Mouse (Mus musculus): ENCODE measurements around the gene Sult5a1.
A peak's percentile ranks its signal among the peaks of the same experiment; 100 is the strongest.
"Not testable (repeated sequence)": the region's sequence is repeated elsewhere in the genome, so short reads cannot be mapped to it uniquely, and the experiment has no call there.

Gene Sult5a1

DNA sequence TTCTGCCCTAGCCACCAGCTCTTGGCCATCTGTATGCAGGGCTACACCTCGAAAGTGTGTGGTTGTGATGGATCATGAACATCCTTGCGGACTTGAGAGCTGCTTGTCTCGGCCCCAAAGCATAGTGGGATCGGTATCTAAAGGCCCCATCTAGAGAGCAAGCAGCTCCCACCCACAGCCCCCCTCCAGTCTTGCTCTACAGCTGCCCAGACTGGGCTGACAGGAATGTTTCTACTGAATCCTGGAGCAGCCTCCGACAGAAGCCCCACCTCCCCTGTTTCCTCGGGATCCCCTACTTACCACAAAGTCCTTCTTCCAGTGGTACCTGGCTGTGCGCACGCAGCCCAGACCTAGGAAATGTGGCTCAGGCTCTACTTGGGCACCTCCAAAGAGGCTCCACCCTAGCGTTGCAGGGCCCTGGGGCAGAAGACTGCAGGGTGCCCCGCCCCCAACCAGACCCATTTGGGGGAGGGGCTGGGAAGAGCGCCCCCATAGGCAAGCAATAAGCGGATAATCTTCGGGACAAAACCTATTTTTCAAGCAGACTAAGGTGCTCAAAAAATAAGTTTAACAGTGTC lies at the start of gene Sult5a1:
Gene Sult5a1, minus strand, starts transcription at position 428 of the 578 bp plus-strand sequence.
- DNase-seq (ENCODE audit: extremely low spot score, low spot score): no peak

DNA sequence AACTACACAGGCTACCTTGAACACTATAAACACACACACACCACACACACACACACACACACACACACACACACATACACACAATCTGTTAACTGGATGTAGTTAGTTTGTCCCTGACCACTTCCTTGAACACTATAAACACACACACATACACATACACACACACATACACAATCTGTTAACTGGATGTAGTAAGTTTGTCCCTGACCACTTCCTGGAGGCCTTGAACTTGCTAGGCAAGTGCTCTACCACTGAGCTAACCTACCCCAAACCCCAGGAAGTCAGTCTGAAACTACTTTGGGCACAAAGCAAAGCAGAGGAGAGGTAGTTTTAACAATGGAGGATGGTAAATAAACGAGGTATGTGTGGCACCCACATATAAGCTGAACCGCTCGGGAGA lies 45.5 kb upstream of the Sult5a1 start:
- DNase-seq (ENCODE audit: extremely low spot score, low spot score): no peak

DNA sequence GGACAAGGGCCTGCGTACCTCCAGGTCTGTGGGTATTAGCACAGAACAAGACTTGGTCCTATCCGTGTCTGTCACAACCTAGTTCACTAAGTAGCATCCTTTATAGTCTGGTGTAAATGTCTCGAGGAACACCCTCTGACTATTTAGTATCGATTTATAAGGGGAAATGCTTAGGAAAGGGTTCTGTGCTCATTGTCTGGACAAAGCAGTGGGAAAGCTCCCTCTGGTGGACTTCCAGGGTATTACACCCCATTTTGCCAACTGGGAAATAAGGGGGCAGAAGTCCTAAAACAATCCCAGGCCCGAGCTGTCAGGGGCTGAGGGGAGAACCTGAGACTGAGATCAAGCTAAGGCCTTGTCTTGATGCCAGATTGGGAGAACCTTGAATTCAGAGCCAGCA lies 44.2 kb upstream of the Sult5a1 start:
- DNase-seq (ENCODE audit: extremely low spot score, low spot score): peak; percentile 87

DNA sequence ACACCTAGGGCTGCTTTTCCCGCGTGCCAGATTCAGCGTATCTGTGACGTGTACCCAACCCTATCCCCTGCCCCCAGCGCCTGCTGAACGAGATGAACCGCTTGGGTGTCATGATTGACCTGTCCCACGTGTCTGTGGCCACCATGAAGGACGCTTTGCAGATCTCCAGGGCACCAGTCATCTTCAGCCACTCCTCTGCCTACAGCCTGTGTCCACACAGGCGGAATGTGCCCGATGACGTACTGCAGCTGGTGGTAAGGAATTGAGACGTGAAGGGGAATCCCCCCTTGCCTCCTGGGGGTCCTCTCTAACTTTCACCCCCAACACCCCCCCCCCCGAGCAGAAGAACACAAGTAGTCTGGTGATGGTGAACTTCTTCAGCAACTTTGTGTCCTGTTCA lies 41.7 kb upstream of the Sult5a1 start:
- DNase-seq (ENCODE audit: extremely low spot score, low spot score): no peak

DNA sequence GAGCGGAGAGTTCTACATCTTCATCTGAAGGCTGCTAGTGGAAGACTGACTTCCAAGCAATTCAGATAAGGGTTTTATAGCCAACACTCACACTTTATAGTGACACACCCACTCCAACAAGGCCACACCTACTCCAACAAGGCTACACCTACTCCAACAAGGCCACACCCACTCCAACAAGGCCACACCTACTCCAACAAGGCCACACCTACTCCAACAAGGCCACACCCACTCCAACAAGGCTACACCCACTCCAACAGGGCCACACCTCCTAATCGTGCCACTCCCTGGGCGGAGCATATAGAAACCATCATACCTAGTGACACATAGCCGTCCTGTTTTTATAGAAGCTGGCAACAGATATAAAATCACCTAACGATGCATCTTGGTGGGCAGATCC lies 38.9 kb upstream of the Sult5a1 start:
- not testable (repeated sequence) for DNase-seq (ENCODE audit: extremely low spot score, low spot score)

DNA sequence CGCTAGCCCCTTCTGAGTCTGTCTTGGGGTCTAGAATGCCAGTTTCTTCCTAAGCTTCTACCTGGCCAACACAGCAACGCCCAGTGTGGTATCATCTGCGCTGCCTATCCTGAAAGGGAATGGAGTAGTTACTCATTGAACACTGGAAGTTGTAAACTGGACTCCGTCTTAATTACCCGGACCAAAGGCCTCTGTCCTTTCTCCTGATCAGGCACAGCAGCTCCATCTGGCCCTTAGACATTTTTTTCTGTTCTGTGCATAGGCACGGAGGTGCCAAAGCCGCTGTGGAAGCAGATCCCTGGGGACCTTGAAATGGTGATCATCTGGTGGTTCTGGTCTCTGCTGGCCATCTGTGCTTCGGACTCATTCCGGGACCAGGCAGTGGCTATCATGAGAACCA lies 35.7 kb upstream of the Sult5a1 start:
- DNase-seq (ENCODE audit: extremely low spot score, low spot score): no peak

DNA sequence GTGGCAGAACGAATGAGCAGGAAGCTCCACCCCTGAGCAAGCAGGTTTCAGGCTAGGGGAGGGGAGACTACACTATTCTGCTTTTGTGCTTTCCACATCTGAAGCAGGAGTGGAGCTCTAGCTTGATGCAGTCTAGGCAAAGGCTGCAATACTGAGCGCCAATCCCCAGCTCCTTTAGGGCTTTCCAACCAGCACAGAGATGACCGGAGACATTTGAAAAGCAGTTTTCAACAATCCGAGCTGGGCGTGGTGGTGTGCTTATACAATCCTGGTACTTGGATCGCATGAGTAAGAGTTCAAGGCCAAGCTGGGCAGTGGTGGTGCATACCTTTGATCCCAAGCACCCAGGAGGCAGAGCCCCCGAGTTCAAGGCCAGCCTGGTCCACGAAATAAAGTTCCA lies 33.8 kb upstream of the Sult5a1 start:
- DNase-seq (ENCODE audit: extremely low spot score, low spot score): no peak

DNA sequence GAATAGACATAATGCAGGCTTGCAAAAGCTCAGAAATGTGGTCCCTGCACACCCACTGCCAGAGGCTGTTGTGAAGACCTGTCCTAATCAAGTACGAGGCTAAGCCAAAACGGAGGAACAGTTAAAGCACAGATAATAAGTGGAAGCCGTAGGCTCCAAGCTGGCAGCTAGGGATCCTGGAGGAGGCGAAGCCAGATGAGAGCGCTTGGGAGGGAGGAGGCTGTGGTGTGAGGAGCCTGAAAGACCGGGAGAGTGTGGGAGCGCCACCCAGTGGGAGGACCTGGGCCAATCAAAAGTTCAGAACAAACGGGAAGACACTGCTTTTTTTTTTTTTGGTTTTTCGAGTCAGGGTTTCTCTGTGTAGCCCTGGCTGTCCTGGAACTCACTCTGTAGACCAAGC lies 32.6 kb upstream of the Sult5a1 start:
- peak; percentile 71 for DNase-seq (ENCODE audit: extremely low spot score, low spot score)

DNA sequence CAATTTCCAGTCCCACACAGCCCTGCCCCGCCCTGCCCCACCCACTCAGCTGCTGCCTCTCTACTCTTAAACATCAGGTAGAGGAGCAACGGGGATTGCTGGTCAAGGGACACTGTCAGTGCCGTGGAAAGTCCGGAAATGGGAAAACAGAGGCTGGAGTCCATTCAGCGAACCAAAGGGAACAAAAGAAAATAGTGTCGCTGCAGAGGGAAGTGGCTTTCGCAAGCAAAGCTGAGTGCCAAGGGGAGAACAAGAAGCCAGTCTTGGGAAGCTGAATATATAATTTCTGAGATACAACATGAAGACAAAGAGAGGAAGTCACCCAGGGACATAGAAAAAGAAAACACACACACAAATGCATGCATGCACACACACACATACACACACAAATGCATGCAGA lies 30.7 kb upstream of the Sult5a1 start:
- no peak for DNase-seq (ENCODE audit: extremely low spot score, low spot score)

DNA sequence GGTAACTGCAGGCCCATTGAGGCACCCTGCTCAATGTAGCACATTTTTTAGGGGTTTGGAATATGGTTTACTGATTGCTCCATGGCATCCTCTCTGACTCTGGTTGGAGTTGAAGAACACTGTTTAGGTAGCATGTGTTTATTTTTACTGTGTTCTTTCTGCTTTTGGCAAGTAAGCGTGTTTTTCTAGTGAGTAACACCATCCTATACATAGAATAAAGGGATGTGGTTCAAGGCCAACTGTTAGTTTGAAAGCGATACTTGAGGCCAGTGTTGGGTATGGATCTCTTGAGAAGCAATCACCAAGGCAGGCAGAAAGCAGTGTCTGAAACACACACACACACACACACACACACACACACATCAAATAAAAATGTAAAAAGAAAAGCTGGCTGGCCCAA lies 29.9 kb upstream of the Sult5a1 start:
- no peak for DNase-seq (ENCODE audit: extremely low spot score, low spot score)

DNA sequence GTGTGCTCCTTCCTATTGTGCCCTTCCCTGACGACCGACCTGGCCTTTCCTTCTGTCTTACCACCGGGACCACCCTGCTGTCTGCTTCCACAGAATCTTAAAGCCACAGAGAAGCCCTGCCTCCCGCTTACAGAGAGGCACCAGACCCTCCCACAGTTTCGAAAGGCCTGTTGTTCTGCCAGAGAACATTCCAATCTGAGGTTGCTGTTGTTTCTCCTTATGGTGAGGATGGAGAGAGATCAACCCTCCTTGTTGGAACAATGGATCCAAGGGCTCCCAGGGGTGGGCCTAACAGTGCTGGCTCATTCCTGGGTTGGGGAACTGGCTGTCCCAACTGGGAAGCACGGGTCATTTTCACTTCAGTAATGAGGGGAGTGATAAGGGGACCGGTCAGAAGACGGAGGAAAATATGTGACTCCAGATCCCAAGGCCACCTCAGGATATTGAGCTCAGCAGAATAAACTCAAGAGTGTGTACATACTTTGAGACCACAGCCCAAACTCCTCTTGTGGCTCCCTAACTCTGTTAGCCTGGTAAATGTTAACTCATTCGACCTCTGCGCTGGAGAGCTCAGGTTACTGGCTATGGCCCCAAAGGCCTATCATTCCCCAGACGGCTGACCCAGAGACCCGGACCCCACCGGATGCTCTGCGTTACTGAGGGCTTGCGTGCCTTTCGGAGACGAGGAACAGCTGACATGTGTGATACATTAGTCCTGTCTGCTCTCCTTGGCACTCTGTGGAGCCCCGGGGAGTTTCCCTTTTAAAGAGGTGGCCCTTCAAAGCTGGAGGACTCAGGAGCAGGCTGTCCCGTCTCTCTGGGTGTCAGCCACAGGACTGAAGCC lies 27.7 kb upstream of the Sult5a1 start, which contains the start of gene Dpep1:
Gene Dpep1, plus strand, starts transcription at position 677 of the 844 bp plus-strand sequence.
- peak; percentile 44 for DNase-seq (ENCODE audit: extremely low spot score, low spot score)

DNA sequence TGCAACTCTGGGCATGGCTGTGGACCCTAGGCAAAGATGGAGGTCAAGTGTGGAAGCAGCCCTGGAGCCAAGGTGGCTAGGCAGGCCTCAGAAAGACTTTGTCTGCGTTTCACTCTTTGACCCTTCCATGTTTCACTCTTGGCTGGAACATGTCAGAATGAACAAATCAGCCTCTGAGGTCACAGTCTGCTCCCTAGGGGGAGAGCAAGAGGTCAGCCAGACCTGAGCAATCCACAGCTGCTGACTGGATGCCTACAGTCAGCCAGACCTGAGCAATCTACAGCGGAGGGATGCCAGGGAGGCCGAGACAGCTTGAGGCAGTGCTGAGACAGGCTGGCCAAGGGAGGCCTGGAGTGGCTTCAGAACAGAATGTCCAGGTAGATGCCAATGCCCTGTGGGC lies 23.3 kb upstream of the Sult5a1 start:
- peak; percentile 49 for DNase-seq (ENCODE audit: extremely low spot score, low spot score)

DNA sequence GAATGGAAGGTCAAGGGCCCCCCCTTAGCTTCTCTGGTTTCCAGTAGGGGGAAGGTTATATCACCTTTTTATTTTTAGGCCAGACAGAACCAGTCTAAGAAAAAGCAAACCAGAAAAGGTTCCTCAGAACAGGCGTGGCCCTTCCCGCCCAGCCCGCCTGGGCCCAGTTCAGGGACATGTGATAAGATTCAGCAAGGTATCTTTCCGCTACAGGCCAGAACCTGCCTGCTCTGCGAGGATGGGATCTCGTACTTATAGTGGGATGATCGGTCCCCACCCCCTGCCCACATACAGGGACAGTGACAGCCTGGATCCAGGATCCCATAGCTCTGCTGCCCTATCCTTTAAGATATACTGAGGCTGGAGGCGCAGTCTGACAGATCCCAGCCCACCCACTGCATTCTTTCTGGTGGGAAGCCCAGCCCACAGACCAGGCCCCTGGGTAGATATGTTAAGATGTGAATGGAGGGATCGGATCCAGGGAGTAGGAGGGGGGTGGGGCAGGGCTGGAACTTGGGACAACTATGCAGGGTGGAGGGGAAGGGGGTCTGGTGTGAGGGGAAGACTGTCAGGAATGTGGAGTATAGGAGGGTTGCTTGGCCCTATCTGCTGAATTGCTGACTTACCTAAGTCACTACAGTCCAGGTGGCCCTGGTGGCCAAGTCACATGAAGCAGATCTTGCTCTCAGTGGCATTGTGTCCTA lies 1.9 kb downstream of the Sult5a1 start:
- no peak for DNase-seq (ENCODE audit: extremely low spot score, low spot score)

DNA sequence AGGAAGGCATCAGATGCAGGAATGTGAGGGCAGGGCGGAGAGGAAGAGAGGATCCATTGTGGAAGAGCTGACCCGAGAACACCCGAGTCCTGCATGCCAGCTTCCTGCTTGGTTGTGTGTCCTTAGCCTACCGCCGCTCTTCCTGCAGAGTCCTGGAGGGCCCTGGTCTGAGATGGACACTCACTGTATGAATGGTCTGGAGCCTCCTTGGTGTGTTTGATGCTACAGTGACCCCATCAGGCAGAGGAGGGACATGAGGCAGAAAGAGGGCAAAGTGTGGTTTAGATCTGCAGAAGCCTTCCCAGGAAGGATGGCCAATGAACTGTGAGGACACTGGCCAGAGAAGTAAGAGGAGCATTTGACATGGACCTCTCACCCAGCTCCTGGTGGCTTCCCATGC lies 2.9 kb downstream of the Sult5a1 start:
- no peak for DNase-seq (ENCODE audit: extremely low spot score, low spot score)

DNA sequence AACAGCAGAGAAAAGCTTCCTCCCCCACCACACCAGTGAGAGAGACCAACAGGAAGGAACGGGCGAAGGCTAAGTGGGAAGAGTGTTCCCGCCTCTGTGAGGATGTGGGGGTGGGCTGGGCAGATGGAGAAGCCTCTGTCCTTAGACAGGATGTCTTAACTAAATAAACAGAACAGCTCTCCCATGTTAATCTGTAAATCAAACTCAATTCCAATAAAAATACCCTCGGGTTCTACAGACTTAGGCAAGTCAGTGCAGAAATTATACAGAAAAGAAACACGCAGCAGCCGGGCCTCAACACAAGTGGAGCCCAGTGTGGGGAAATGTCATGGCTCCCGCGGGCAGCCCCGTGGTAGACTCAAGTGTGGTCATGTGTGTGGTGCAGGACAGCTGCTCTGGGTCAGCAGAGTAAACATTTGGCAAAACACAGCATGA lies 7.4 kb downstream of the Sult5a1 start:
- DNase-seq (ENCODE audit: extremely low spot score, low spot score): no peak

DNA sequence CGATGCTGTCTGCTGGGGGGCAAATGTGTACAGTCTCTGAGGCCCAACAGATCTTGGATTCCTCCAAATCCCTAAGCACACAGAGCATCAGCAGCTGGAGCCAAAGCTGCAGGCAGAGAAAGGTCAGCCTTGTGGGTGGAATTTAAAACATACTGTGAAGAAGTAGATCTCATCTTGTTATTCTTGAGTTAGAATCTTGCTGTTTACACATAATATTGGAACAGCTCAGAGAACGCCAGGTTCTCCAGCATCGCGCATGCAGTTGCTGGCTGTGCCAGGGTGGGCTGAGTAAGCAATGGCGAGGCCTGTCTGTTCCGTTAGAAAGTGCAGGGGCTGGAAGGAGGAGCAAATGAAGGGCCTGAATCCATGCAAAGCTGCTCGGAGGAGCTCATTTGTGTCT lies 11.7 kb downstream of the Sult5a1 start:
- no peak for DNase-seq (ENCODE audit: extremely low spot score, low spot score)

DNA sequence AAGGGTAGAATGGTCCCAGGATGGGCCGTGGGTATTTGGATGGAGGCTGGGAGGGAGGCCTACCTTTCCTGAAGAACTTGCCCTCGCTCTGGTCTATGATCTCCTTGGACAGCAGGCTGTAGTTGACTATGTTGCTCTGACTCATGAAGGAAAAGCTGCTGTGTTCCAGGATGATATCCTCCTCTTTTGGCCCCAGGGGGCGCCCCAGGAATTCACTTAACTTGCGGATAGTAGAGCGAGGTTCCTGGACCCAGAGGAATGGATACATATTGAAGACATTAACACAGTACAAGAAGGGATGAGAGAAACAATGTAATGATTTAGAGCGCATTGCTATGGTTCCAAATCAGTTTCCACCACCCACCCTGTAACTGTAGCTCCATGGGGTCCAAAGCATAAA lies 12.8 kb downstream of the Sult5a1 start:
- DNase-seq (ENCODE audit: extremely low spot score, low spot score): no peak

DNA sequence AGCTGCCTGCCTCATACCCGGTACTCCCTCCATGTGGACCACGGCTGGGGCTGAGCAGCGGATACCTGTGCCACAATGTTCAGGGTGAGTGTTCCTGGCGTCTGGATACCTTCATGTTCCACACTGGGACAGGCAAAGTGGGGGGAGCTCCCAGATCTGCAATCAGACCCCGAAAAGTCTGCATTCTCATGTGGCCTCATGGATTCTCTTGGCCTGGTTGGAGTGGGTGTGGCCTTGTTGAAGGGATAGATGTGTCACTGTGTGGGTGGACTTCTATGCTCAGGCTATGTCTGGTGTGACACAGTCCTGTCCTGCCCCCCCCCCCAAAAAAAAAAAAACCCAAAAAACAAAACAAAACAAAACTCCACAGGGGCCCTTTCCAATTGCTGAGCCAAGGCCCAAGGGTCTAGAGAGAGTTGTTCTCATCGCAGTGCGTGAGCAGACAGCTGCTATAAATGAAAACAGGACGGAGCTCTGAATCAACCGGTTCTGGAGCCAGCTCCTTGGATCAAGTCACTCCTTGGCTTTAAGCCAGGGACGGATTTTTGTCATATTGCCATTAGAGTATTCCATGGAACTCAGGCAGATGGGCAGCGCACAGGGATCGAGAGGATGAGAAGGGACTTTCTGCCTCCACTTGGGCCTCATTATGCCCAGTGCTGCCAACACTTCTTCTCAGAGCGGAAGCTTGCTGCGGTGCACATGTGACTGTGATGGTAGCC lies 16.2 kb downstream of the Sult5a1 start:
- DNase-seq (ENCODE audit: extremely low spot score, low spot score): no peak

DNA sequence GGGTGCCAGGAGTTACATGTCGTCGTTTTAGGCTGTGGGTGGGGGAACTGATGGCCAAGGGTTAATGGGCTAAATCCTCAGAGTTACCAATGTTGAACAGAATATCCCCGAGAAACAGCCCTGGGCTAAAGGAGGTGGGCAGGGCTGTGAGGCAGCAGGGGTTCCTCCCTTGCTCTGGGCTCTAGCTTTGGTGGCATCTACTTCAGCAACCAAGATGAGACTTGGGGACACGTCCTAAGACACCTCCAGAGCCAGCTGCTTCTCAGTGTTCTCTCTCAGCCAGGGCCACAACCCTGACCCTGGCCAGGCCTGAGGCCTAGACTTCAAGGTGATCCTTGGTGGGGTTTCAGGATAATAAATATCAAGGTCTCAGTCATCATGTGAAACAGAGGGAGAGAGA lies 19.4 kb downstream of the Sult5a1 start:
- no peak for DNase-seq (ENCODE audit: extremely low spot score, low spot score)

DNA sequence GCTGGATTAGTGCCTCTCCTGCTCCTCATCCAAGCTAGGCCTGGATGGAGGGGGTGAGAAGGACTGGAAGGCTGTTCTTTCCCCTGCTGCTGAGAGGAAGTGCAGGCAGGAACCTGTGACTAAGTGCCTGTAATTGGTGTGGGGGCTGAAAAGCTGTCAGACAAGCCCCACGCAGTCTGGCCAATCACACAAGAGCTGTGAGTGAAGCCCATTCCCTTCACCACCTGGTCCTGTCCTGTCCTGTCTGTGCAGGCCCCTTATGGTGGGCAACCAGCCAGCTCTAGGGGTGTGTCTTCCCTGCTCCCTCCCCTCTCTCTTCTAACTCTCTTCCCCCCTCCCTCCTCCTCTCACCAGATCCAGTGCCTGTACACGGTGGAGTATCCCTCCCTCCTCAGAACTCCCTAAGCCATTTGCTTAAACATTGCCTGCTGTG lies 20.5 kb downstream of the Sult5a1 start:
- DNase-seq (ENCODE audit: extremely low spot score, low spot score): no peak

DNA sequence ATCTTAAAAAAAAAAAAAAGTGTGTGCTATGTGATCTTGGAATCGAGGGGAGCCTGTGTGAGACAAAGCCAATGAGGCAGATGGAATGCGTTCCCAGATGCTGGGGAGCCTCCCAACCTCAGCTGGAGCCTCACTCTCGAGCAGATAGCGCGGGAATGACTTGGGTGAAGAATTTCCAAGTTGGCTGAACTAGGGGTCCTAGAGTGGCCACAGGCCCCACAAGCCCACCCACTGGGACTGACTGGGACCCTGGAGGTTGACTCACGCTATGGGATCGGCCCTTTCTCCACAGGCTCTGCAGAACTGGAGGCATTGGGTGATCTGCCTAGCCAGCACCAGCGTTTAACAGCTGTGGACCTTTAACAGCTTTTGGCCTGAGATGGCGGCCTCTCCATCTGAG lies 21.8 kb downstream of the Sult5a1 start:
- DNase-seq (ENCODE audit: extremely low spot score, low spot score): no peak

DNA sequence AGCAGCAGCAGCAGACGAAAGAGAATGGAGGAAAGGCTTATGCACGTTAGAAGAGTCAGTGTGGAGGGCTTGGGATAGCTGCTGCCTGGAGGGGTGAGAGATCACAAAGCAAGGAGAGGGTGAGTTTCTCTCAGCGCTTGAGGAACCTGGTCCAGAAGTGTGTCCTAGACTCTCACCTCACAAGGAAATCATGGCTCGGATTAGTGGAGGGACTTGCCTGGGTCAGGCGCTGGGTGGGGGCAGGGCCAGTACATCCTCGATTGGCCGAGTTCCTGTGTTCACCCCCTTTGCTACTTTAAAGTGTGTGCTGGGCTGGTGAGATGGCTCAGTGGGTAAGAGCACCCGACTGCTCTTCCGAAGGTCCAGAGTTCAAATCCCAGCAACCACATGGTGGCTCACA lies 22.3 kb downstream of the Sult5a1 start:
- DNase-seq (ENCODE audit: extremely low spot score, low spot score): no peak
